Mouse (Mus musculus): ENCODE data around the gene Stk10. TPM values are rescaled to one million over a fixed set of nuclear protein-coding genes. Genes with fewer than 3 reads are reported as not detected.

Stk10 gene
- polyA plus RNA-seq, 1 experiment = 30.0 TPM

- TF ChIP-seq GATA1 (IDR thresholded peaks at IDR 0.05; ENCODE audit: low read length) = no peak
Measured at GRCm38 (mm10) chr11:32554141-32555091, 21.3 kb downstream of the Stk10 start.

GRCm38 (mm10) chr11:32555103-32555689 lies 22.1 kb downstream of the Stk10 start:
- no peak for TF ChIP-seq GATA1 (IDR thresholded peaks at IDR 0.05; ENCODE audit: low read length)

GRCm38 (mm10) chr11:32556333-32556990 lies 23.4 kb downstream of the Stk10 start:
- TF ChIP-seq GATA1 (IDR thresholded peaks at IDR 0.05; ENCODE audit: low read length) = no peak

- TF ChIP-seq GATA1 (IDR thresholded peaks at IDR 0.05; ENCODE audit: low read length) = no peak
Measured at GRCm38 (mm10) chr11:32558026-32558425, 24.9 kb downstream of the Stk10 start.

- no peak for TF ChIP-seq GATA1 (IDR thresholded peaks at IDR 0.05; ENCODE audit: low read length)
Measured at GRCm38 (mm10) chr11:32558677-32559076, 25.6 kb downstream of the Stk10 start.

- TF ChIP-seq GATA1 (IDR thresholded peaks at IDR 0.05; ENCODE audit: low read length) = no peak
Measured at GRCm38 (mm10) chr11:32560015-32560770, 27.1 kb downstream of the Stk10 start.

- TF ChIP-seq GATA1 (IDR thresholded peaks at IDR 0.05; ENCODE audit: low read length) = no peak
Measured at GRCm38 (mm10) chr11:32561465-32562355, 28.6 kb downstream of the Stk10 start.

GRCm38 (mm10) chr11:32562706-32563105 lies 29.6 kb downstream of the Stk10 start:
- TF ChIP-seq GATA1 (IDR thresholded peaks at IDR 0.05; ENCODE audit: low read length) = no peak

- TF ChIP-seq GATA1 (IDR thresholded peaks at IDR 0.05; ENCODE audit: low read length) = no peak
Measured at GRCm38 (mm10) chr11:32563660-32564059, 30.6 kb downstream of the Stk10 start.

- TF ChIP-seq GATA1 (IDR thresholded peaks at IDR 0.05; ENCODE audit: low read length) = no peak
Measured at GRCm38 (mm10) chr11:32564629-32565028, 31.5 kb downstream of the Stk10 start.

GRCm38 (mm10) chr11:32565088-32565487 lies 32.0 kb downstream of the Stk10 start:
- TF ChIP-seq GATA1 (IDR thresholded peaks at IDR 0.05; ENCODE audit: low read length) = no peak

GRCm38 (mm10) chr11:32566184-32566583 lies 33.1 kb downstream of the Stk10 start:
- TF ChIP-seq GATA1 (IDR thresholded peaks at IDR 0.05; ENCODE audit: low read length) = no peak

- no peak for TF ChIP-seq GATA1 (IDR thresholded peaks at IDR 0.05; ENCODE audit: low read length)
Measured at GRCm38 (mm10) chr11:32567000-32567855, 34.1 kb downstream of the Stk10 start.
